Mouse (Mus musculus) T-helper 2 cell (primary cell): Measurements from ENCODE around the gene Krtap5-1.
"Not testable (repeated sequence)": the region's sequence is repeated elsewhere in the genome, so short reads cannot be mapped to it uniquely, and the experiment has no call there.

Source experiments
- in situ Hi-C: fragments of 300-600 bp; cut with MboI, MseI; formaldehyde crosslinking; loops from one replicate; pipeline ENCODE4 v1.15.1; 2025; ENCODE audit warnings: high pct_unique_total_duplicates

Gene Krtap5-1

GRCm38 (mm10) chr7:142303249-142303648 lies 6.3 kb upstream of the Krtap5-1 start, which contains the start of gene Krtap5-4:
Krtap5-4 (plus strand) TSS chr7:142303549.
- in situ Hi-C loops, result no loop called here

GRCm38 (mm10) chr7:142296108-142296507 lies 810 bp downstream of the Krtap5-1 start:
- in situ Hi-C loops, result not testable (repeated sequence)

GRCm38 (mm10) chr7:142295418-142295817 lies 1.5 kb downstream of the Krtap5-1 start:
- in situ Hi-C loops, result no loop called here

GRCm38 (mm10) chr7:142293851-142294250 lies 3.1 kb downstream of the Krtap5-1 start:
- in situ Hi-C loops, result not testable (repeated sequence)

- in situ Hi-C loops, result not testable (repeated sequence)
Measured at GRCm38 (mm10) chr7:142285910-142286612, 10.9 kb downstream of the Krtap5-1 start.

GRCm38 (mm10) chr7:142285130-142285835 lies 11.6 kb downstream of the Krtap5-1 start:
- in situ Hi-C loops, result no loop called here

- in situ Hi-C loops, result no loop called here
Measured at GRCm38 (mm10) chr7:142284615-142285080, 12.3 kb downstream of the Krtap5-1 start.

- in situ Hi-C loops, result no loop called here
Measured at GRCm38 (mm10) chr7:142284023-142284591, 12.8 kb downstream of the Krtap5-1 start.

GRCm38 (mm10) chr7:142282847-142283246 lies 14.1 kb downstream of the Krtap5-1 start:
- in situ Hi-C loops, result not testable (repeated sequence)

GRCm38 (mm10) chr7:142279291-142279690 lies 17.6 kb downstream of the Krtap5-1 start:
- in situ Hi-C loops, result not testable (repeated sequence)

- in situ Hi-C loops, result not testable (repeated sequence)
Measured at GRCm38 (mm10) chr7:142278183-142278582, 18.7 kb downstream of the Krtap5-1 start.

GRCm38 (mm10) chr7:142274263-142274662 lies 22.7 kb downstream of the Krtap5-1 start, which contains the start of gene Gm4559:
Gm4559 (minus strand) TSS chr7:142274363.
- in situ Hi-C loops, result not testable (repeated sequence)

- in situ Hi-C loops, result not testable (repeated sequence)
Measured at GRCm38 (mm10) chr7:142258254-142258653, 38.7 kb downstream of the Krtap5-1 start, which contains the start of gene Gm2431. Gm2431 (minus strand) TSS chr7:142258354.

GRCm38 (mm10) chr7:142255517-142255916 lies 41.4 kb downstream of the Krtap5-1 start:
- in situ Hi-C loops, result no loop called here

- in situ Hi-C loops, result no loop called here
Measured at GRCm38 (mm10) chr7:142249824-142250223, 47.1 kb downstream of the Krtap5-1 start.
